Mouse (Mus musculus) left cerebral cortex, postnatal 36 days (tissue): ENCODE measurements around the gene Slc36a3. TPM values are rescaled to one million over a fixed set of nuclear protein-coding genes. Genes with fewer than 3 reads are reported as not detected.

ENCODE experiments used
- DNase-seq, 2 experiments: peaks; one replicate each; pipeline ENCODE4 v3.0.0; 2021 to 2022; ENCODE audit warnings: low spot score in 2 of 2, mixed read lengths in 1 of 2
- intact Hi-C: fragments of 180-260 bp; cut with DNase I; formaldehyde crosslinking; loops from one replicate; pipeline ENCODE4 v1.15.1; 2025
- total RNA-seq, 2 experiments: library from RNA; stranded (reverse); gene quantifications; 2 replicates each; pipeline ENCODE4 v1.2.3; 2021

Gene Slc36a3
- total RNA-seq, 2 experiments from 2014 or later: not detected

GRCm38 (mm10) chr11:55148461-55148860, 3.0 kb downstream of the Slc36a3 start:
- intact Hi-C loops: no loop called here
- DNase-seq: no peak

GRCm38 (mm10) chr11:55147423-55147822, 4.1 kb downstream of the Slc36a3 start:
- intact Hi-C loops: no loop called here
- DNase-seq: no peak

DNA sequence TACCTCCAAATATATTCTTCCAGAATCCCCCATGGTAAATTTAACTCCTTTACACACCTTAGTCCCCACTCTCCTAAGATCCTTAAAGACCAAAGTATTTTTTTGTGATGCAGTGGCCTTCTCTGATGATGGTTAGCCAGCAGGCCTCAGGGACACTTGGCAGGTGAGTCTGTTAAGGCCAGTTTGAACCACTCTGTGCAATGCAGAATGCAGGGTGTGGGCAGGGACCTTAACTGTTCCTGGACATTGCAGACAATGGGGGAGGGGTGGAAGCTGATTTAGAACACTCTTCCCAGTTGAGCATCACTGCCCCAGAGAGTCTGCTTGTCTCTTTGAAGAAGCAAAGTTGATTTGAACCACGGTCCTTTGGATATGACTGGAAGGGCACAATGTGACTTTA, 4.7 kb downstream of the Slc36a3 start:
- no peak for DNase-seq
- intact Hi-C loops: no loop called here

GRCm38 (mm10) chr11:55144011-55144410, 7.5 kb downstream of the Slc36a3 start:
- intact Hi-C loops: no loop called here
- no peak for DNase-seq

DNA sequence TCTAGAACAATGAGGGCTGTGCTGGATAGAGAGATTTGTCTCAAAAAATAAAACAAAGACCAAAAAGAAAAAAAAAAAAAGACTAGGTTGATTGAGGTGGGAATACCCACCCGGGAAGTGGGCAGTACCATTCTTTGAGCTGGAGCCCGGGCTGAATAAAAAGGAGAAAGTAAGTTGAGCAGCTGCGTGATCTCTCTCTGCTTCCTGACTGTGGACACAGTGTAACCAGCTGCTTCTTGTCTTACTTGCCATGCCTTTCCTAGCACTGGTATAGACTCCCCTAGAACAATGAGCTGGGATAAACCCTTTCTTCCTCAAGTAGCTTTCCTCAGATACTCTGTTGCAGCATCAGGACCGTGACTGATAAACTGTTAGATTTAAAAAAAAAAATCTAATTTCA, 10.0 kb downstream of the Slc36a3 start:
- intact Hi-C loops: no loop called here
- DNase-seq: no peak

GRCm38 (mm10) chr11:55137646-55138045, 13.9 kb downstream of the Slc36a3 start:
- DNase-seq: no peak
- intact Hi-C loops: no loop called here

DNA sequence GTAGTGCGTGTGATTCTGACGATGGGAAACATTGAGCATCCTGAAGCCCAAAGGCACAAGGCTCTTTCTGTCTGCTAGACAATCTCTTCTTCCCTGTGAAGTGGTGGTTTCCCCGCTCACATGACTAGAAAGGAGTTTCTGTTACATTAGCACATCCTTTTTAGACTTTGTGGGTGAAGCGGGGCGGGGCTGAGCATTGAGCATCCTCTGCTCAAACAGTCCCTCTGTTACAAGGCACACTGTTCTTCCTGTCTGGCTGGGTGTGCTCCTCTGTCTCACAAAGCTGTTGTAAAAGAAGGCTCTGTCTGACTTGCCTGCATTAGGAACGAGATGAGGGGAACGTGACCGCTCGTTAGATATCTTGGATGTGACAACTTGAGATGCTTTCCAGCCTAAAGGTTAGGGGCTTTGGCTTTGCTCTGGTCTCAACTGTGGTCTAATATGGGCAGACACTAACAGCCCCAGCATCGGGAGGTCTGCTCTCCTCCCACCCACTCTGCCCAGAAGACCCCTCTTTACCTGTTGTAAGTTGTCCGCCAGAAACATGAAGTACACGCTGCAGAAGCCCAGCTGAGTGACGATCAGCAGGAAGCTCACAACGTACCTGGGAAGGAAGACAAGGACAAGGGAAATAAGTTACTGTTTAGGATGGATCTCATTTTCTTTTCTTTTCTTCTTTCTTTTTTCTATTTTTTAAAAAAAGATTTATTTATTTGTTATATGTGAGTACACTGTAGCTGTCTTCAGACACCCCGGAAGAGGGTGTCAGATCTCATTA, 14.5 kb downstream of the Slc36a3 start:
- DNase-seq: no peak
- intact Hi-C loops: no loop called here

GRCm38 (mm10) chr11:55134871-55135270, 16.6 kb downstream of the Slc36a3 start:
- no peak for DNase-seq
- intact Hi-C loops: no loop called here

- intact Hi-C loops: no loop called here
- DNase-seq: no peak
These were observed 17.1 kb downstream of the Slc36a3 start for GRCm38 (mm10) chr11:55134407-55134806.

- intact Hi-C loops: no loop called here
- DNase-seq: no peak
These were observed 18.3 kb downstream of the Slc36a3 start for GRCm38 (mm10) chr11:55133204-55133603.

DNA sequence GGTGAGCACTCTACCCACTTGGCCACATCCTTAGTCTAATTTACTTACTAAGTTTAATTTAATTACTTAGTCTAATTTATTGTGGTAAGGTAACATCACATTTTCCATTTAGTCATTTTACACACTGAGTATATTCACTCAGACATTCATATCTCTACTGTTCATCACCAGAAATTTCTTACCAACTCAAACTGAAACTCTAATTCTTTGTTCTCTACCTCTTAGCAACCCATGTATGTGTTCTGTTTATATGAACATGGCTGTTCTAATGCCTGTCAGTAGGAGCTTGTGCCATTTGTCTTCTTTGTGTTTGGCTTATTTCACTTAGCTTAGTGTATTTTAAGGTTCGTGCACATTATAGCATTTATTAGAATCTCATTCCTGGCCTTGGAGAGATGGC, 19.6 kb downstream of the Slc36a3 start:
- DNase-seq: no peak
- intact Hi-C loops: no loop called here

- intact Hi-C loops: no loop called here
- DNase-seq: no peak
These were observed 20.3 kb downstream of the Slc36a3 start for GRCm38 (mm10) chr11:55131077-55131742.

- no peak for DNase-seq
- intact Hi-C loops: no loop called here
These were observed 23.1 kb downstream of the Slc36a3 start for GRCm38 (mm10) chr11:55128411-55128810.

DNA sequence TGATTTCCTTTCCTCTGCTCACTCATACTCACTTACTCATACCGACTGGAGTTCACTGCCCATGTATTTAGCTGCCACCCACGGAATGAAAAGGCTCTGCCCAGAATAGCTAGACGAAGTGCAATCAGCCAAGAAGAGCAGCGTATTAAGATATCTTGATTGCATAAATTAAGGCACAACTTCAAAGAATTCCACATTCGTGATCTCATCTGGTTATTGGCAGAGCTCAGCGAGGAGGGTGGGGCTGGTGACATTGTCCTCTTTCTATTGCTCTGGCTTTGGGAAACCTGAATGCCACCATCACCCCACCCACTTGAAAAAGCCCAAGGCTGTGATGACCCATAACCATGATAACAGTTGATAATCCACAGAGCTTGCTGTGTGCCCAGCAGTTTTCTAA, 23.6 kb downstream of the Slc36a3 start:
- intact Hi-C loops: no loop called here
- no peak for DNase-seq

GRCm38 (mm10) chr11:55126663-55127062, 24.8 kb downstream of the Slc36a3 start:
- intact Hi-C loops: no loop called here
- no peak for DNase-seq

GRCm38 (mm10) chr11:55121430-55121829, 30.1 kb downstream of the Slc36a3 start:
- no peak for DNase-seq
- intact Hi-C loops: no loop called here

- intact Hi-C loops: no loop called here
- DNase-seq: no peak
These were observed 30.7 kb downstream of the Slc36a3 start for GRCm38 (mm10) chr11:55120821-55121271.

- no peak for DNase-seq
- intact Hi-C loops: no loop called here
These were observed 31.2 kb downstream of the Slc36a3 start for GRCm38 (mm10) chr11:55120279-55120678.

DNA sequence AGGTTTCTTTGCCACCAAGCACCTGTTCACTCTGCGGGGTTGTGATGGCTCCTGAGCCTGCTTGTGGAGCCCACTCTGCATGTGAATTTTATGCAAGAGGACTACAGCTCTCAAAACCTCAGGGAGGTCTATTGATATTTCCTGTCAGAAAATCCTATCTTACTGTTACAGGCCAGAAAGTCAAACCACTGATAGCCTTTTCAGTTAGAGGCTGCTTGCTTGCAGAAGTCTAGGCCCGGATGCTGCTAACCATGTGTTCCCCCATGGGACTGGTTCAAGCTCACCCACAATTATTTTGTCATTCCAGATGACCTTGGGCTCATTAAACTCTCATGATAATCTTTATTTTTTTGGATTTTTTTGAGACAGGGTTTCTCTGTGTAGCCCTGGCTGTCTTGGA, 34.5 kb downstream of the Slc36a3 start:
- intact Hi-C loops: no loop called here
- no peak for DNase-seq

DNA sequence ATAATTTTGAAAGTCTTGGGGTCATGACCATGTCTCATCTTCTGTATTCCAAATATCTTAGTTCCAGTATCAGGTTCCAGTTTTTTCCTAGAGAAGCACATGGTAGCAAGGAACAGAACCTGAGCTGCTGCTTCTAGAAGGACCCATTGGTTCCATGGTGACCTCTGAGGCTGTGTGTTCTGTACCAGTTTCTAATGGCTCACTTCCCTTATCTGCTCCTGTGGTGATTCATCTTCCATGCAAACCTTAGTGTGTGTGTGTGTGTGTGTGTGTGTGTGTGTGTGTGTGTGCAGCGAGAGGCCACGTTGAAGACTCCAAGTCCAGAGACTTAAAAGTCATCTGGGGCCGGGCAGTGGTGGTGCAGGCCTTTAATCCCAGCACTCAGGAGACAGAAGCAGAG, 35.5 kb downstream of the Slc36a3 start:
- intact Hi-C loops: no loop called here
- DNase-seq: no peak

DNA sequence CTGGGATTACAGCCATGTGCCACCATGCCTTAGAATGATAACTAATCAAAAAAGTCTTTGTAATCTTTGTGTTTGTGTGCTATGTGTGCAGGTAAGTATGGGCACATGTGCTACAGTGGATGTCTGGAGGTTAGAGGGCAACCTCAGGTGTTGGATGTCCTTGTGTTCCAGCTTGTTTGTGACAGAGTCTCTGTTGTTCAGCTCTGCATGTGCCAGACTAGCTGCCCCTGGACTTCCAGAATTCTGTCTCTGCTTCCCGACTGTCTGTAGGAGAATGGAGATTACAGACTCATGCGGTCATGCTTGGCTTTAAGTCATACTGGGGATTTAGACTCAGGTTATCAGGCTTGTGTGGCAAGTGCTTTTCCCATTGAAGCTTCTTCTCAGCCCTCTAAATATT, 37.2 kb downstream of the Slc36a3 start:
- DNase-seq: no peak
- intact Hi-C loops: no loop called here
